Mouse (Mus musculus) liver, embryonic 14.5 days (tissue): ENCODE data around the gene Gm28038. TPM values are rescaled to one million over a fixed set of nuclear protein-coding genes. Genes with fewer than 3 reads are reported as not detected.

ENCODE experiments used
- ATAC-seq: fragments of 200-750 bp; cut with Nextera tagmentation; 2 replicates; pipeline ENCODE4 v1.8.0; 2017; ENCODE audit warnings: moderate number of reproducible peaks, mild to moderate bottlenecking, moderate library complexity; ENCODE audit not compliant: insufficient read depth
- DNase-seq, 3 experiments: peaks; one replicate each; pipeline ENCODE4 v3.0.0-alpha.2; 2012 to 2013; ENCODE audit warnings: low read depth in 3 of 3, low spot score in 3 of 3
- H3K27ac ChIP-seq: fragments of 300-500 bp; sonication (generic); 2 replicates; pipeline ENCODE4 v1.5.1; 2014; ENCODE audit warnings: moderate library complexity, mild to moderate bottlenecking, control low read depth, inconsistent platforms
- H3K27me3 ChIP-seq: fragments of 300-500 bp; sonication (generic); 2 replicates; pipeline ENCODE4 v1.6.1; 2014; ENCODE audit warnings: mild to moderate bottlenecking, low read length, moderate library complexity; ENCODE audit not compliant: control insufficient read depth, insufficient read depth
- H3K36me3 ChIP-seq: fragments of 300-500 bp; sonication (generic); replicated peaks from 2 replicates; pipeline ENCODE4 v1.6.1; 2014; ENCODE audit warnings: low read depth; ENCODE audit not compliant: control insufficient read depth, insufficient read depth
- H3K4me1 ChIP-seq, 2 experiments: fragments of 200-500 bp in 1 of 2; fragments of 300-500 bp in 1 of 2; sonication (generic) in 1 of 2; replicated peaks; 2 replicates each; pipeline ENCODE4 v1.6.1; 2012 to 2014; ENCODE audit warnings: antibody characterized with exemption in 1 of 2, inconsistent platforms in 1 of 2, low read length in 1 of 2; ENCODE audit not compliant: control insufficient read depth in 2 of 2, insufficient read depth in 2 of 2
- H3K4me2 ChIP-seq: fragments of 300-500 bp; sonication (generic); 2 replicates; pipeline ENCODE4 v1.6.1; 2014; ENCODE audit warnings: low read depth, mild to moderate bottlenecking, control low read depth, moderate library complexity
- H3K4me3 ChIP-seq, 2 experiments: fragments of 200-500 bp in 1 of 2; fragments of 300-500 bp in 1 of 2; sonication (generic) in 1 of 2; 2 replicates each; pipeline ENCODE4 v1.5.1; 2012 to 2014; ENCODE audit warnings: low read depth in 2 of 2, low read length in 2 of 2, mild to moderate bottlenecking in 2 of 2, control low read depth in 1 of 2, inconsistent platforms in 1 of 2, moderate library complexity in 1 of 2; ENCODE audit not compliant: insufficient read depth in 1 of 2
- H3K9ac ChIP-seq: fragments of 300-500 bp; sonication (generic); replicated peaks from 2 replicates; pipeline ENCODE4 v1.6.1; 2014; ENCODE audit warnings: mild to moderate bottlenecking, control low read depth, moderate library complexity
- H3K9me3 ChIP-seq: fragments of 300-500 bp; sonication (generic); 2 replicates; pipeline ENCODE4 v1.6.1; 2016; ENCODE audit warnings: low read length, mixed read lengths; ENCODE audit not compliant: control insufficient read depth
- CTCF ChIP-seq: IDR thresholded peaks from 2 replicates; pipeline ENCODE4 v1.5.1; 2016; ENCODE audit warnings: antibody characterized with exemption, low read depth, control low read depth
- EP300 ChIP-seq: IDR thresholded peaks from 2 replicates; pipeline ENCODE4 v1.6.1; 2016; ENCODE audit warnings: antibody characterized with exemption, low read depth
- WGBS: fragments of 180-500 bp; shearing (Covaris S2); extraction: QIAGEN DNeasy Blood & Tissue Kit; methylation state at CpG from one replicate; pipeline ENCODE4 v1.1.7; 2014; ENCODE audit not compliant: insufficient replicate concordance; 5-methylcytosine and 5-hydroxymethylcytosine counted together
- polyA plus RNA-seq, 2 experiments: library from polyadenylated mRNA; depleted of rRNA in 1 of 2; stranded (reverse) in 1 of 2; unstranded in 1 of 2; fragments of >200 nt; fragmentation: Nextera tagmentation in 1 of 2; extraction: Ambion mirVana in 1 of 2; gene quantifications; 2 replicates each; pipeline versions ENCODE4 v1.2.1 to v1.2.3; 2012 to 2014

Gm28038 gene
- polyA plus RNA-seq, 2 experiments: not detected

- Histone ChIP-seq H3K4me1 (peaks cover 12 to 31% of the 10 kb centered on the region in 2 experiments), H3K27ac (peak overlapping the region; percentile 53), H3K9me3 (no peaks in the 10 kb centered on the region), H3K4me2 (peak overlapping the region; percentile 94), H3K9ac (peak overlapping the region; percentile 83), H3K4me3 (peak overlapping the region; percentile 84 to 94), H3K36me3 (peaks cover 10% of the 10 kb centered on the region), H3K27me3 (no peaks in the 10 kb centered on the region)
- DNase-seq: no peak
- TF ChIP-seq EP300: no peak
- no peak for TF ChIP-seq CTCF
- WGBS: under 1% methylated on average over 42 of the region's 42 CpGs
- ATAC-seq: peak; percentile 84
Measured at GRCm38 (mm10) chr2:30237881-30238280, 43.0 kb upstream of the Gm28038 start.

DNA sequence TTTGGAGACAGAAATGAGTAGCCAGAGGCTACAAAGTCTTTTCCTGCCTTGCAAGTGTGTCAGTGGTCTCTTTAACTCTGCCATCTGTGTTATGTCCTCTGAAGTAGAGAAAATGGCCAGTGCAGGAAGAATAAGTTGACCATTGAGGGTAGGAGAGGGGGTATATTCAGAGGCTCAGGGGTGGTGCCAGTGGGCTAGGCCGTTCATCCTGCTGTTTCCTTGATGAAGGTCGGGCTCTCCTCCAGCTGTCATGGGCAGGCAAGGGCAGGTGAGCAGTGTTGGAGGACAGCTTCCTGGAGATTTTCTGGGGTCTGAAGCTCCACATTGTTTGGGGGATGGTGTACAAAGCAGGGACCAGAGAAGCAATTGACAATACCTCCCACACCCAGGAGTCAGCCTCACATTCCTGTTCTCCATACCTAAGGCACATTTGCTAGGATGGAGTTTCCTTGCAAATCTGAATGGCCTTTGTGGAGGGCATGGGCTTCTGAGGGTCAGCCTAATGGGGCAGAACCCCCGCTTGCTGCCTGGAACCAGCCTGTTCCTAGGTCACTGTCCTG lies 41.9 kb upstream of the Gm28038 start:
- H3K4me1 ChIP-seq: peaks cover 12 to 31% of the 10 kb centered on the region in 2 experiments
- peak overlapping the region; percentile 83 for H3K9ac ChIP-seq
- peak overlapping the region; percentile 84 to 94 for H3K4me3 ChIP-seq
- no peaks in the 10 kb centered on the region for H3K27me3 ChIP-seq
- ATAC-seq (no peak), DNase-seq (no peak)
- peak overlapping the region; percentile 53 for H3K27ac ChIP-seq
- peaks cover 16% of the 10 kb centered on the region for H3K36me3 ChIP-seq
- TF ChIP-seq CTCF: no peak
- TF ChIP-seq EP300: no peak
- 60% methylated on average over 3 of the region's 3 CpGs for WGBS
- H3K4me2 ChIP-seq: peak overlapping the region; percentile 94
- H3K9me3 ChIP-seq: no peaks in the 10 kb centered on the region

- Histone ChIP-seq H3K27me3 (no peaks in the 10 kb centered on the region), H3K4me1 (peaks cover 12 to 31% of the 10 kb centered on the region in 2 experiments), H3K27ac (peak overlapping the region; percentile 53), H3K36me3 (peaks cover 16% of the 10 kb centered on the region), H3K9me3 (no peaks in the 10 kb centered on the region), H3K4me3 (peak overlapping the region; percentile 11 to 84), H3K9ac (peak overlapping the region; percentile 83), H3K4me2 (peak overlapping the region; percentile 94)
- TF ChIP-seq CTCF (no peak), EP300 (no peak)
- peak; percentile 21 for ATAC-seq
- WGBS: 28% methylated on average over 4 of the region's 4 CpGs
- peak in 2 of 3 experiments; percentile 33 to 35 for DNase-seq
Measured at GRCm38 (mm10) chr2:30239777-30240176, 41.1 kb upstream of the Gm28038 start.

- no peak for TF ChIP-seq EP300
- TF ChIP-seq CTCF: no peak
- H3K36me3 ChIP-seq: peaks cover 16% of the 10 kb centered on the region
- DNase-seq (no peak), ATAC-seq (no peak)
- H3K4me3 ChIP-seq: peak within 1 kb of the TSS; percentile 11 to 84
- peak within 1 kb of the TSS; percentile 94 for H3K4me2 ChIP-seq
- WGBS: 73% methylated on average over 2 of the region's 2 CpGs
- peak within 1 kb of the TSS; percentile 83 for H3K9ac ChIP-seq
- H3K27ac ChIP-seq: peak within 1 kb of the TSS; percentile 53
- H3K4me1 ChIP-seq: peaks cover 12 to 31% of the 10 kb centered on the region in 2 experiments
- no peaks in the 10 kb centered on the region for H3K27me3 ChIP-seq
- H3K9me3 ChIP-seq: no peaks in the 10 kb centered on the region
Measured at GRCm38 (mm10) chr2:30240267-30240666, 40.6 kb upstream of the Gm28038 start, which contains the start of gene Gm28035. Gene Gm28035, plus strand, starts transcription at chr2:30240567.

DNA sequence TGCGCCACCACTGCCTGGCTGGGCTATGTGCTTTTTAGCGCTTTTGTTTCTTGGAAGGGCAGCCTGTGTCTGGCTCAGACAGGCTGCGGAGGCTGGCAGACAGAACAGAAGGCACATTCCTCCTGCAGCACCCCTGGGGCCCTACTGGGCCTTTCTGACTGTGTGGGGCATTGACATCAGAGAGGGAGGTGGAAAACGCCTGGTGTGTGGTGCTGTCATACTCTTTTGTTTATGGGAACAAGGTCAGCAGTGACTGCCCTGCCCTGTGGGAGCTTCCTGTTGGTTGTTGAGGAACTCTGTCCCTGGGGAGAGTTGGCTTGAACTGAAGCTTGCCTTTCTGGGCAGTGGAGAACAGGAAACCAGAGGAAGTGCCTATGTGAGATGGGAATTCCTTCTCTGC lies 38.3 kb upstream of the Gm28038 start:
- 62% methylated on average over 4 of the region's 4 CpGs for WGBS
- peaks cover 16% of the 10 kb centered on the region for H3K36me3 ChIP-seq
- no peak overlapping the region for H3K4me2 ChIP-seq
- no peaks in the 10 kb centered on the region for H3K27me3 ChIP-seq
- DNase-seq (no peak), ATAC-seq (no peak)
- no peak overlapping the region for H3K4me3 ChIP-seq
- no peak overlapping the region for H3K27ac ChIP-seq
- TF ChIP-seq EP300 (no peak), CTCF (no peak)
- H3K9ac ChIP-seq: no peak overlapping the region
- H3K9me3 ChIP-seq: no peaks in the 10 kb centered on the region
- H3K4me1 ChIP-seq: peaks cover 12 to 27% of the 10 kb centered on the region in 2 experiments
